Mouse (Mus musculus): ENCODE data around the gene Bmp2k.

DNA sequence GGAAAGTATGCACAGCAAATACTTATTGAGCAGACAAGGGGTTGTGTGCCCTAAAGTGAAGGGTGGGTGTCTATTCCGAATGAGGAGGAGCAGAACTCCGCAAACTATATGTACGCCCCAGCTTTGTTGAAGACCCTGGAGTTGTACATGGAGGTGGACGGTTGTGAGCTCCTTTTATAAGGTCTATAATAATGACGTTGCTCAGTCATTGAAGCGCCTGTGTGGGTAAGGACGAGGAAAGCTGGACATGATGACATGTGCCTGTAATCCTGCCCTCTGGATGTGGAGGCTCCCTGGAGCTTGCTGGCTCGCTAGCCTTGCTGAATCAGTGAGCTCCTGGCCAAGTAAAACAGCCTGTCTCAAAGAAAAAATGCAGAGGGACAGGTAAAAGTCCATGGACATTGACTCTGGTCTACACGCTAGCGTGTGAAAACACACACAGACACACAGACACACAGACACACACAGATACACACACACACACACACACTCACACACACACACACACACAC is 128.0 kb downstream of the Bmp2k start:
- TF ChIP-seq GATA1 (IDR thresholded peaks at IDR 0.05; ENCODE audit: borderline replicate concordance, low read length) (no peak), FLI1 (IDR thresholded peaks at IDR 0.05; ENCODE audit: low read length) (no peak)

Data from megakaryocyte, embryonic 14.5 days (primary cell).